In genomic region chr13:23597957-23598356, GRCm38 (mm10) we compare ENCODE assay signal across 9 mouse cellular contexts. TPM values are rescaled to one million over a fixed set of nuclear protein-coding genes. Genes with fewer than 3 reads are reported as not detected.
DNase-seq lines count a peak whose midpoint lies in the region; ATAC-seq and TF ChIP-seq lines count a peak whose summit lies in the region.
"Had no signal": no experiment of that assay in that cellular context is flagged by ENCODE, and none has a peak within 500 bp of the region (broad histone marks: within the 10 kb centered on the region; RNA-seq: fewer than 3 reads in every experiment).

No protein-coding gene starts in this region.

- no peak overlapping the region for H3K27ac ChIP-seq in hindbrain, embryonic 11.5 days (ENCODE audit: low read depth, low read length)
- H3K27ac ChIP-seq in hindbrain, embryonic 13.5 days = no peak overlapping the region
- H3K27ac ChIP-seq in stomach, postnatal 0 days (replicated peaks) = no peak overlapping the region
- H3K27ac ChIP-seq: macrophage had no signal

- no peaks in the 10 kb centered on the region for H3K36me3 ChIP-seq in hindbrain, embryonic 11.5 days (ENCODE audit: control insufficient read depth, insufficient read depth, low read length)
- H3K36me3 ChIP-seq in hindbrain, embryonic 13.5 days = no peaks in the 10 kb centered on the region
- H3K36me3 ChIP-seq in stomach, postnatal 0 days (ENCODE audit: control insufficient read depth, insufficient read depth, low read length) = no peaks in the 10 kb centered on the region

- no peak for TF ChIP-seq EP300 in stomach, postnatal 0 days (optimal IDR thresholded peaks at IDR 0.05)

- H3K4me1 ChIP-seq in hindbrain, embryonic 11.5 days (replicated peaks; ENCODE audit: control insufficient read depth, insufficient read depth, low read length) = no peaks in the 10 kb centered on the region
- H3K4me1 ChIP-seq in hindbrain, embryonic 13.5 days (replicated peaks) = no peaks in the 10 kb centered on the region
- no peaks in the 10 kb centered on the region for H3K4me1 ChIP-seq in stomach, postnatal 0 days (replicated peaks; ENCODE audit: control insufficient read depth, insufficient read depth)

- WGBS in hindbrain, embryonic 11.5 days = 7% methylated on average over 9 of the region's 9 CpGs
- 8% methylated on average over 9 of the region's 9 CpGs for WGBS in hindbrain, embryonic 13.5 days
- WGBS in stomach, postnatal 0 days = 6% methylated on average over 9 of the region's 9 CpGs

- H3K9me3 ChIP-seq in hindbrain, embryonic 11.5 days (ENCODE audit: control insufficient read depth, low read length) = no peaks in the 10 kb centered on the region
- H3K9me3 ChIP-seq in hindbrain, embryonic 13.5 days = no peaks in the 10 kb centered on the region
- H3K9me3 ChIP-seq in stomach, postnatal 0 days (ENCODE audit: control insufficient read depth, low read length) = no peaks in the 10 kb centered on the region

- H3K4me2 ChIP-seq in hindbrain, embryonic 11.5 days (replicated peaks; ENCODE audit: low read depth, low read length) = no peak overlapping the region
- no peak overlapping the region for H3K4me2 ChIP-seq in hindbrain, embryonic 13.5 days
- H3K4me2 ChIP-seq in stomach, postnatal 0 days (replicated peaks; ENCODE audit: low read depth) = no peak overlapping the region

- H3K27me3 ChIP-seq in hindbrain, embryonic 11.5 days (ENCODE audit: control insufficient read depth, insufficient read depth, low read length) = no peaks in the 10 kb centered on the region
- no peaks in the 10 kb centered on the region for H3K27me3 ChIP-seq in hindbrain, embryonic 13.5 days
- H3K27me3 ChIP-seq in stomach, postnatal 0 days (ENCODE audit: control insufficient read depth, insufficient read depth, low read length) = no peaks in the 10 kb centered on the region

- DNase-seq in hindbrain, embryonic 11.5 days (ENCODE audit: low spot score) = peak; percentile 84
- peak; percentile 79 for DNase-seq in heart, adult 8-10 months (ENCODE audit: low spot score)
- peak; percentile 65 to 79 for DNase-seq in layer of hippocampus, postnatal 14 days (ENCODE audit: low spot score in 2 of 2)
- DNase-seq in stomach, postnatal 0 days (ENCODE audit: low spot score) = peak; percentile 82

- peak; percentile 30; the same call in 1 of the 2 replicates for ATAC-seq in hindbrain, embryonic 11.5 days (ENCODE audit: low FRiP score)
- no peak for ATAC-seq in hindbrain, embryonic 13.5 days (ENCODE audit: low FRiP score)
- peak; percentile 52 for ATAC-seq in activated CD4-positive, CD25-positive, alpha-beta regulatory T cell, adult 4 months
- peak; percentile 70 for ATAC-seq in common myeloid progenitor, adult 5-6 weeks (replicated peaks; ENCODE audit: low read depth, poor library complexity, severe bottlenecking)
- peak; percentile 73 for ATAC-seq in megakaryocyte progenitor cell, adult 5-6 weeks (replicated peaks; ENCODE audit: poor library complexity)
- ATAC-seq in stomach, postnatal 0 days (ENCODE audit: low FRiP score, low TSS enrichment) = 0 out of 2 replicates have a peak, but pooled peaks have one; percentile 57

- peak; percentile 92 for TF ChIP-seq CTCF in stomach, postnatal 0 days (IDR thresholded peaks at IDR 0.05; ENCODE audit: low read depth)

- H3K9ac ChIP-seq in hindbrain, embryonic 11.5 days (ENCODE audit: low read depth, low read length) = no peak overlapping the region
- no peak overlapping the region for H3K9ac ChIP-seq in hindbrain, embryonic 13.5 days
- no peak overlapping the region for H3K9ac ChIP-seq in stomach, postnatal 0 days (ENCODE audit: low read length)

- no peak overlapping the region for H3K4me3 ChIP-seq in hindbrain, embryonic 11.5 days (ENCODE audit: low read depth, low read length)
- H3K4me3 ChIP-seq in hindbrain, embryonic 13.5 days = no peak overlapping the region
- no peak overlapping the region for H3K4me3 ChIP-seq in stomach, postnatal 0 days (ENCODE audit: low read depth, low read length)

RNA-seq across cellular contexts. Expression of gene Hist1h4d, which starts 16.6 kb away (rescaled TPM):
- polyA plus RNA-seq in hindbrain, embryonic 11.5 days (2014; fragmentation: Nextera tagmentation; extraction: Ambion mirVana) = 95.0 and 95.9 TPM in 2 replicates
- polyA plus RNA-seq in hindbrain, embryonic 13.5 days (2015; fragmentation: Nextera tagmentation; extraction: Ambion mirVana) = 50.0 and 52.6 TPM in 2 replicates
- polyA plus RNA-seq in activated CD4-positive, CD25-positive, alpha-beta regulatory T cell, adult 4 months (2017; shearing (Covaris generic)) = 10 to 100 TPM; 36.8 to 39.3 TPM
- total RNA-seq in common myeloid progenitor, adult 5-6 weeks (2017) = 1,514 and 1,667 TPM in 2 replicates
- 10 to 100 TPM; 42.4 to 50.0 (median 46.1) TPM for total RNA-seq in heart, adult 8-10 months (2022)
- total RNA-seq in layer of hippocampus, postnatal 14 days (2021) = 100 to 1,000 TPM; 128 to 149 TPM
- total RNA-seq in megakaryocyte progenitor cell, adult 5-6 weeks (2015) = 492 and 526 TPM in 2 replicates
- total RNA-seq in megakaryocyte progenitor cell, adult 5-6 weeks (2017) = 951 and 1,054 TPM in 2 replicates
- polyA plus RNA-seq in stomach, postnatal 0 days (2015; fragmentation: Nextera tagmentation; extraction: Ambion mirVana) = 32.0 and 48.7 TPM in 2 replicates

RNA-seq across cellular contexts. Expression of gene Hist1h3d, which starts 22.4 kb away (rescaled TPM):
- 7.2 and 8.3 TPM in 2 replicates for polyA plus RNA-seq in hindbrain, embryonic 11.5 days (2014; fragmentation: Nextera tagmentation; extraction: Ambion mirVana)
- 1.6 and 2.7 TPM in 2 replicates for polyA plus RNA-seq in hindbrain, embryonic 13.5 days (2015; fragmentation: Nextera tagmentation; extraction: Ambion mirVana)
- polyA plus RNA-seq in activated CD4-positive, CD25-positive, alpha-beta regulatory T cell, adult 4 months (2017; shearing (Covaris generic)) = not detected
- 98.2 and 137 TPM in 2 replicates for total RNA-seq in common myeloid progenitor, adult 5-6 weeks (2017)
- total RNA-seq in heart, adult 8-10 months (2022) = 1 to 10 TPM; 1.1 to 4.0 (median 2.0) TPM
- total RNA-seq in layer of hippocampus, postnatal 14 days (2021) = 10 to 100 TPM; 11.1 to 12.1 TPM
- 105 and 131 TPM in 2 replicates for total RNA-seq in megakaryocyte progenitor cell, adult 5-6 weeks (2015)
- 118 and 137 TPM in 2 replicates for total RNA-seq in megakaryocyte progenitor cell, adult 5-6 weeks (2017)
- 1.7 and 4.2 TPM in 2 replicates for polyA plus RNA-seq in stomach, postnatal 0 days (2015; fragmentation: Nextera tagmentation; extraction: Ambion mirVana)

RNA-seq across cellular contexts. Expression of gene Hist1h2be, which starts 23.0 kb away (rescaled TPM):
- polyA plus RNA-seq in hindbrain, embryonic 11.5 days (2014; fragmentation: Nextera tagmentation; extraction: Ambion mirVana) = 1.8 and 2.2 TPM in 2 replicates
- 1.2 and 1.6 TPM in 2 replicates for polyA plus RNA-seq in hindbrain, embryonic 13.5 days (2015; fragmentation: Nextera tagmentation; extraction: Ambion mirVana)
- polyA plus RNA-seq in activated CD4-positive, CD25-positive, alpha-beta regulatory T cell, adult 4 months (2017; shearing (Covaris generic)) = 1 to 10 TPM; 1.5 to 1.7 TPM
- 92.7 and 94.2 TPM in 2 replicates for total RNA-seq in common myeloid progenitor, adult 5-6 weeks (2017)
- 10 to 100 TPM; 11.6 to 13.8 (median 12.6) TPM for total RNA-seq in heart, adult 8-10 months (2022)
- 1 to 10 TPM; 6.8 to 8.7 TPM for total RNA-seq in layer of hippocampus, postnatal 14 days (2021)
- total RNA-seq in megakaryocyte progenitor cell, adult 5-6 weeks (2015) = 7.7 and 11.7 TPM in 2 replicates
- 85.8 and 90.5 TPM in 2 replicates for total RNA-seq in megakaryocyte progenitor cell, adult 5-6 weeks (2017)
- 0.64 and 0.73 TPM in 2 replicates for polyA plus RNA-seq in stomach, postnatal 0 days (2015; fragmentation: Nextera tagmentation; extraction: Ambion mirVana)

RNA-seq across cellular contexts. Expression of gene Hist1h2ad, which starts 23.8 kb away (rescaled TPM):
- polyA plus RNA-seq in hindbrain, embryonic 11.5 days (2014; fragmentation: Nextera tagmentation; extraction: Ambion mirVana) = 1.0 and 2.9 TPM in 2 replicates
- polyA plus RNA-seq in hindbrain, embryonic 13.5 days (2015; fragmentation: Nextera tagmentation; extraction: Ambion mirVana) = 0.61 and 2.7 TPM in 2 replicates
- polyA plus RNA-seq in activated CD4-positive, CD25-positive, alpha-beta regulatory T cell, adult 4 months (2017; shearing (Covaris generic)) = 1 to 10 TPM in 1 of 2 experiments, not detected in 1; 2.3 TPM
- total RNA-seq in common myeloid progenitor, adult 5-6 weeks (2017) = 127 and 293 TPM in 2 replicates
- 1 to 10 TPM; 1.8 to 4.3 (median 2.7) TPM for total RNA-seq in heart, adult 8-10 months (2022)
- 1 to 10 TPM; 1.1 to 9.9 TPM for total RNA-seq in layer of hippocampus, postnatal 14 days (2021)
- total RNA-seq in megakaryocyte progenitor cell, adult 5-6 weeks (2015) = 1.9 and 3.4 TPM in 2 replicates
- total RNA-seq in megakaryocyte progenitor cell, adult 5-6 weeks (2017) = 229 and 1,060 TPM in 2 replicates
- 0.67 and 0.79 TPM in 2 replicates for polyA plus RNA-seq in stomach, postnatal 0 days (2015; fragmentation: Nextera tagmentation; extraction: Ambion mirVana)
- polyA plus RNA-seq: macrophage had no signal

RNA-seq across cellular contexts. Expression of gene Hist1h2bf, which starts 24.0 kb away (rescaled TPM):
- 1.5 and 3.7 TPM in 2 replicates for polyA plus RNA-seq in hindbrain, embryonic 11.5 days (2014; fragmentation: Nextera tagmentation; extraction: Ambion mirVana)
- 1.2 and 3.0 TPM in 2 replicates for polyA plus RNA-seq in hindbrain, embryonic 13.5 days (2015; fragmentation: Nextera tagmentation; extraction: Ambion mirVana)
- polyA plus RNA-seq in activated CD4-positive, CD25-positive, alpha-beta regulatory T cell, adult 4 months (2017; shearing (Covaris generic)) = under 1 TPM in 1 of 2 experiments, not detected in 1; 0.83 TPM
- total RNA-seq in common myeloid progenitor, adult 5-6 weeks (2017) = 558 and 569 TPM in 2 replicates
- 10 to 100 TPM in 2 of 4 experiments, 1 to 10 TPM in 2; 5.9 to 13.7 (median 10.7) TPM for total RNA-seq in heart, adult 8-10 months (2022)
- 10 to 100 TPM; 32.6 to 42.1 TPM for total RNA-seq in layer of hippocampus, postnatal 14 days (2021)
- 321 and 327 TPM in 2 replicates for total RNA-seq in megakaryocyte progenitor cell, adult 5-6 weeks (2015)
- total RNA-seq in megakaryocyte progenitor cell, adult 5-6 weeks (2017) = 466 and 575 TPM in 2 replicates
- polyA plus RNA-seq in stomach, postnatal 0 days (2015; fragmentation: Nextera tagmentation; extraction: Ambion mirVana) = 1.1 and 3.2 TPM in 2 replicates
- polyA plus RNA-seq: macrophage had no signal
